Mouse (Mus musculus): ENCODE data around the gene Cd40. TPM values are rescaled to one million over a fixed set of nuclear protein-coding genes. Genes with fewer than 3 reads are reported as not detected.
A peak's percentile ranks its signal among the peaks of the same experiment; 100 is the strongest.

The Cd40 gene
- total RNA-seq, 2 experiments from 2014 or later: 0.82 to 1.4 TPM

DNA sequence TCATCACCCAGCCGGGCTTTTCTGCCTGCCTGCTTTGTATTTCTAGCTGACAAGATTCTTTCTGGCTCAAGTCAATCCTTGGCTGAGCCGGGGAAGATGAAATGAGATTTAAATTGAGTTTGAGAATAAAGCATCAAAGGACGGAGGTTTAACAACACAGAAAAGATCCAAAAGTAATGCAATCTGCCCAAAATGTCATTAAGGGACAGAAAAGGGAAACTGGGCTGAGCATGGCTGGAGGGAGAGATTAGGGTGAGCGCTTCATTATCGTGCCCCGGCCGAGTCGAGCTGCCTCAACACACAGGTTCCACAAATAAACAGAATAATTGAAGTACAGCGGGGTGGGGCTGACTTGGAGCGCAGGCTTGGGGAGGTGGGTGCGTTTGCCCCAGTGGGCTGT lies 3.9 kb upstream of the Cd40 start:
- intact Hi-C loops (cut with DNase I): no loop called here
- no peak for DNase-seq (ENCODE audit: low spot score in 2 of 2)

DNA sequence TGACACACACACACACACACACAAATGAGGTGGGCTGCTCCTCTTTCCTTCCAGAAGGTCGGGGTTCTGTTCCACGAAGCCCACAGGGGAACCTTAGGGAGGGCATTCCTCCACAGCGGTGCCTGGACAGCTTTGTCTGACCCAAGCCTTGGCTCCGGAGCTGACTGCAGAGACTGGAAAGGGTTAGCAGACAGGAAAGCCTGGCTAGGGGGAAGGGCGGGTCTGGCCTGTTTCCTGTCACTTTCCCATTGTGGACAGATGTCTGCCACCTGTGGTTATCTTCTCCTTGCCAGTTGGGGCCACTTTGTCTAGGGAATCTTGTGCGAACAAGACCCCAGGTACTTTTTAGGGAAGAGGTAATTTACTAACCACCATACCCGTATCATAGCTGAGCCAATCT lies 478 bp downstream of the Cd40 start:
- DNase-seq (ENCODE audit: low spot score in 2 of 2): no peak
- intact Hi-C loops (cut with DNase I): no loop called here

DNA sequence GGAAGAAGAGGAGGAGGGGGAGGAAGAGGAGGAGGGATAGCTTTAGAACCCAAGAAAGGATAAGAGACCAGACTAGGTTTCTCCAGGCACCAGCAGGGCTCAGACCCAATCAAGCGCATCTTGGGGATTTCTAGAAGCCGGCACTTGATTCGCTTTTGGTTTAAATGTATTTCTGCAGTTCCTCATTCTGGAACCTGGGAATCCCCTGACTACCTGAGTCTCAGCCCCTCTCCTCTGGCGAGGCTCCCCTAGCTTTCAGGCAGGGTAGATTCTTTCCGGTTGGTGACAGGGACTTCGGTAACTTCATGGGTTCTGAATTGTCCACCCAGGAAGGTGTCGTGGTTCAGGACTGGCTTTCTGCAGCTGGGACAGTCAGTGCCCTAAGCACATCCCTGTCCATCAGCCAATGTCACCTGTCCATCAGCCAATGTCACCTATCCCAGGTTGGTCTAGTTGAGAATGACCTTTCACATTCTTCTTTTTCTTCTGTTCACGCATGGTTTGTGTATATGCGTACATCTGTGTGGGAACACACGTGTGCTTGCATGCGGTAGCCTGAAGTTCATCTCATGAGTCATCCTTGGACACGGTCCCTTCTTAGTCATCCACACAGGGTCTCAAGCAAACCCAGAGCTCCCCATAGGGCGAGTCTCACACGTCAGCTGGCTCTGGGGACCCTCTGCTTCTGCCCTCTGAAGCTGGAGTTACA lies 1.1 kb downstream of the Cd40 start:
- intact Hi-C loops (cut with DNase I): no loop called here
- no peak for DNase-seq (ENCODE audit: low spot score in 2 of 2)

DNA sequence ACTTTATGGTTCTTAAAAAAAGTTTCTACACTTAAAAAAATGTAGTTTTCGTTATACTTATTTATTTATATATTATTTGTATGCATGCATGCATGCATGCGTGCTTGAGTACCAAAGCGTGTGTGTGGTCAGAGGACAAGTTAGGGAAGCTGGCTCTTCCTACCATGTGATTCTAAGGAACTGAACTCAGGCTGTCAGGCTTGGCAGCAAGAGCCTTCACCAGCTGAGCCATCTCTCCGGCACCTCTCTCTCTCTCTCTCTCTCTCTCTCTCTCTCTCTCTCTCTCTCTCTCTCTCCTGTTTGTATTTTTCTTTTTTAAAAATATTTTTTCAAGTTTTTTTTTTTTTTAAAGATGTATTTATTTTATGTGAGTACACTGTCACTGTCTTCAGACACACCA lies 4.5 kb downstream of the Cd40 start:
- intact Hi-C loops (cut with DNase I): no loop called here
- no peak for DNase-seq (ENCODE audit: low spot score in 2 of 2)

DNA sequence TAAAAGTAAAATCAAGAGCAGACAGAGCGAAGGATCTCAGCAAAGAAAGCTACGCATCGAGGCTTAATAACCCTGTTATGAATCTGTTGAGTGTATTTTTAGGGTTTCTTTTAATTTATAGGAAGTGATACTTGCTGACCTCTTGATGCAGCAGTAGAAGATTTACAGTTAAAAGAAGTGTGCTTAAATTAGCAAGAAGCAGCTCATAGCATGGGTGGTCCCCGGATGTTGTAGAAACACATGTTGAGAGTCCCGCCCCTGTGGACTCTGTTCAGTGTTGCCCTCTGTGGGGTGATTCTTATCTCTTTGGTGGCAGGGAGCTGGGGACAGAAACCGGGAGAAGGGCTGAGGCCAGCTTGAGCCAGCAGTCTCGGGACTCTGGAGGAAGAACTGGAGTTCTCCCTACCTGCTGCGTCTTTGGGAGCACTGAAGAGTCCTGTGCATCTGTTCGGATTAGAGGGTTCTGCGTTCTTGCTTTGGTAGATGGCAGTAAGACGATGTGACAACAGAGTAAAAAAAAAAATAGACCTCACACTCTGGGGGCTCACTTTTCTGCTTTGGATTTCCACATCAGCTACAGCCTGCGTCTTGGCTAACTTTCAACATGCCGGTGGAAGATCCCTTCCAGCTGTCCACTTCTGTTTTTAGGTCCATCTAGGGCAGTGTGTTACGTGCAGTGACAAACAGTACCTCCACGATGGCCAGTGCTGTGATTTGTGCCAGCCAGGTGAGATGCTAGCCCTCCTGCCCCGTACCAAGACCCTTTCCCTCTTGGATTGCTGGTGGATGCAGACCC lies 6.4 kb downstream of the Cd40 start:
- intact Hi-C loops (cut with DNase I): no loop called here

DNA sequence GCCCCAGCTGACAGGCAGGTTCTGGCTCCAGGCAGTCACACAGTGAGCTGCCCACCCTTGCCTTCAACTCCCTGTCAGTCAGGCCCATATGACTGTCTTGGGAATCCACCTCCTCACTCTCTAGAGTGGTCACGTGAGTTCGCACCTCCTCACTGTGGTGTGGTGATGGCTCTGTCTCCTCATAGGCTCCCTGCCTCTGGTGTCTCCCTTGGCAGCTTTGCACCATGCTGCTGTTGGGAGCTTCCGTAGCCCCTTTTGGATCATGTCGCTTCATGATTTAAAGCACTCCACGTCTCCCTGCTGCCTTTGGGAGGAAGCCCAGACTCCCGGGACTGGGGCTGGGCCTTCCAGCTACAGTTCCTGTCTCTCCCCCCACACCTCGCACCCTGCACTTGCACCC lies 9.1 kb downstream of the Cd40 start:
- peak; percentile 76 to 90 for DNase-seq (ENCODE audit: low spot score in 2 of 2)
- intact Hi-C loops (cut with DNase I): no loop called here

More for the DNA sequence above, 6.4 kb downstream of the Cd40 start:
- DNase-seq (ENCODE audit: low spot score in 2 of 2): peak in 1 of 2 experiments; percentile 39

DNA sequence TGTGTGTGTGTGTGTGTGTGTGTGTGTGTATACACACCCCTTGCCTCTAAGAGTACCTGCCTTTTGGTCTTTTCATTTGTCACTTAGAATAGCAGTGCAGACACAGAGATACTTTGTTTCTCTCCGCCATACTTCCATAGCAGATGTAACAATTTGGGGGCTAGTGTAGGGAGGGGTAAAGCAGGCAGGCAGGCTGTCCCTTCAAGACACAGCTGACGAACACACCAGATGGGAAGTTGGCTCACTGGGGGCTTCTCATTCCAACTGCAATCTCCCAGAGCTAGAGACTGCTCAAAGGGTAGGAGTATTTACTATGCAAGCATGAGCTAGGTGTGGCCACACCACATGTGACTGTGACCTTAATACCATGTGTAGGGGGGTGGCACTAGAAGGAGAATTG lies 13.4 kb downstream of the Cd40 start:
- peak; percentile 47 to 67 for DNase-seq (ENCODE audit: low spot score in 2 of 2)
- intact Hi-C loops (cut with DNase I): no loop called here

DNA sequence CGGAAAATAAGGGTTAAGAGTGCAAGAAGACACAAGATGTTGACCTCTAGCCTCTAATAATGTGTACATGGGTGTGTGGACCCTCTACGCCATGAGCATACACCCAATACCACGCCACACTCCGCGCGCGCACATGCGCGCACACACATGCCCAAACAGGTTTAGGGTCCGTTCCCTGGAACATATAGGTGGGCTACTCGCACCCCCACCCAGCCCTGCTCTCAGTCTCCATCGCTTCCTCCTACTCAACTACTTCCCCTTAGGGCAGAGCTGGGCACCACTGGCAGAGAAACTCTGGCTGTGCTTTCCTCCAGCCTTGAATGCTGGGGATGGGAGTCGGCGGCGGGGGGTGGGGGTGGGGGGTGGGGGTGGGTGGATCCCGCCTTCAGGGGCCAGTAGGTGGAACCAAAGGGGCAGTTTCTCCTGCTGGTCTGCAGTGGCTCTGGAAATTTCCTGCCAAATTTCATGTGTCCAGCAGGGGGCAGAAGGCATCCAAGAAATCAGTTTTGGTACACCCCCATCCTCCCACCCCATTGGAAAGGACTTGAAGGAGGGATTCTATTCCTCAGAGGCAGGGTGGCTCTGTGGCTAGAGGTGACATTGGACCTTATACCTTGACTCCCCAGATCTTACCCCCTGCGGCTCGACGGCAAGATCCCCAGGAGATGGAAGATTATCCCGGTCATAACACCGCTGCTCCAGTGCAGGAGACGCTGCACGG lies 14.8 kb downstream of the Cd40 start:
- intact Hi-C loops (cut with DNase I): loop anchor here (5.0 to 10.0 kb wide), 3 partner anchors 108 to 415 kb away; partner anchors contain the start of gene Slc12a5
- DNase-seq (ENCODE audit: low spot score in 2 of 2): peak; percentile 79 to 87

DNA sequence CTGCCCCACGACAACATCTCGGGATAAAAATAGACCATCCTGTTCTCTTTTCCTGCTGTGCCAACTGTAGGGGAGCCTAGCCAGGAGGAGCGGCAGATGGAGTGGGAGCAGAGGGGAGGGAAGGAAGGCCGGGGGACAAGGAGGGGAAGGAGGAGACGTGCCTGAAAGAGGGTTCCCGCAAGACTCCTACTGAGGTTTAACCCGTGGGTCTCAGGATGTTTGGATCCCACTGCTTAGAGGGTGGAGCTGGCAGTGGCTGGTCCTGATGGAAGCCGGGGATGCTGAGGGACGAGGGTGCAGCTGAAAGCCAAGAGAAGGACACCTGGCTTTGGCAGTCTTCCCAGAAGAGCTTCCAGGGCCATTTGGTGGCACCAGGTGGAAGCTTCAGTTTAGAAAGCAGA lies 18.0 kb downstream of the Cd40 start:
- DNase-seq (ENCODE audit: low spot score in 2 of 2): no peak
- intact Hi-C loops (cut with DNase I): loop anchor here (5.0 to 10.0 kb wide), 3 partner anchors 111 to 411 kb away; partner anchors contain the start of gene Slc12a5

DNA sequence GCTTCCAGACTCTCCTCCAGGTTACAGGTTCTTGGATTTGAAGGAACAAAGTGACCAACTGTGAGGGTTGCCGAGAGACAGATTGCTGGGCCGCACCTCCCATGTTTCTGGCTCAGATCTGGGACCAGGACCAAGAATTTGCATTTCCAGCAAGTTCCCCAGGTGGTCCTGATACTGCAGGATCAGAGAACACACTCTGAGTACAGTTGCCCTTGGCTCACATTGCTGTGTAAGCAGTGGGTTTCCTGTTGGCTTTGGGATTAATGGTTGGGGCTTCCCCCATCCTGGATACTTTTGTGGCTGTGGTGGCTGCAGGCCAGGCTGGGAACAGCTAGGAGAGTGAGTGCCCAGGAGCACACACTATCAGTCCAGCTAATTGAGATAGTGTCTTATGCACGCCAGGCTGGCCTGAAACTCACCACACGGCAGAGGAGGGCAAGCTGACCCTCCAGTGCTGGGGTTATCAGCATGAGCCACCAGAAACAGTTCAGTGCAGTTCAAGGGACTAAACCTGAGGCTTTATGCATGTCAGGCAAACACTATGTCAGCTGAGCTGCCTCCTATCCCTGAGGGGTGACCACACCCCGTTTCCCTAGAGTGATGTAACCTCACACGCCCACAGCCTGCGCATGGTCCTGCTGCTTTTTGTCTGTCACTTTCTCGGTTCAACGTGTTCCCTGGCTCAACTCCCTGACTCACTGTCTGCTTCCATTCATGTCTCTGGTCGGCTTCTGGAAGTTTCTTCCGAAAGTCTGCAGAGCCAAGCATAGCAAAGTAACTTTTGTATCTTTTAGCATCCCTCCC lies 18.9 kb downstream of the Cd40 start:
- peak; percentile 51 to 86 for DNase-seq (ENCODE audit: low spot score in 2 of 2)
- intact Hi-C loops (cut with DNase I): loop anchor here (2.0 to 10.0 kb wide), 5 partner anchors 112 to 411 kb away; partner anchors contain the start of genes Cdh22 and Slc12a5

DNA sequence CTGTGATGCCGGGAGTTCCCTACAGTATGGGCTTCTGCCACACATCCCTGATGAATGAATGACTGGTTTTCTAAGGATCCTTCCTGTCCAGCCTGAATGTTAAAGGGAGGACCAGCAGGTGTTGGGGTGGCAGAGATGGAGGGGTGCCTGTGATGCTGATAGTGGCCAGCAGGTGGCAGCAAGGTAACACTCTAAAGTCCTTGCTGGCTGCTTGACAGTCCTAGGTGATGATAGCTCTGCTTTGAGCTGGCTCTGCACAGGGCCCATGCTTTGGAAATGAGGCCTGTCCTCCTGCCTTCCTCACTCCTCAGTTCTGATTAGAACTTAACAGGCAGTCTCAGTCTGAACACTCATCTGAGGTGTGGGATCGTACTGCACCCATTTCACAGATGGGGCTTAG lies 19.5 kb downstream of the Cd40 start:
- intact Hi-C loops (cut with DNase I): loop anchor here (2.0 to 10.0 kb wide), 6 partner anchors 113 to 410 kb away; partner anchors contain the start of genes Cdh22 and Slc12a5
- peak; percentile 89 to 90 for DNase-seq (ENCODE audit: low spot score in 2 of 2)

DNA sequence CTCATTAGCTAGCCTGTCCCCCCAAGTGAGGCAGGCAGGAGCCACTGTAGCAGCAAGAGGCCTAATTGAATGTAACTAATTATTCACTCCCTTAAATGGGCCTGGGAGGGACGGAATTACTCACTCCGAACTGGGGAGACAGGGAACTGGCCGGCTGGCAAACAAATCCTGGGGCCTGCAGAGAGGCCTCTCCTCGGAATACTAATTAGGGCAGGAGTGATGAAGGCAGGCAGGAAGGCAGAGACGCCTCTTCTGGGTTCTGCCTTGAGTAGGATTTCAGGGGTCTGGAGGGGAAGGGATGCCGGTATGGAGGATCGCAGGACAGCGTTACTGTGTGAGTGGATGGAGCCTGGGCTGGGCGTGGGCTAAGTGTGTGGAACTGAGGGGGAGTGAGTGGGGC lies 21.6 kb downstream of the Cd40 start:
- DNase-seq (ENCODE audit: low spot score in 2 of 2): no peak
- intact Hi-C loops (cut with DNase I): loop anchor here (5.0 to 10.0 kb wide), 2 partner anchors 275 to 408 kb away; no protein-coding TSS in a partner anchor

DNA sequence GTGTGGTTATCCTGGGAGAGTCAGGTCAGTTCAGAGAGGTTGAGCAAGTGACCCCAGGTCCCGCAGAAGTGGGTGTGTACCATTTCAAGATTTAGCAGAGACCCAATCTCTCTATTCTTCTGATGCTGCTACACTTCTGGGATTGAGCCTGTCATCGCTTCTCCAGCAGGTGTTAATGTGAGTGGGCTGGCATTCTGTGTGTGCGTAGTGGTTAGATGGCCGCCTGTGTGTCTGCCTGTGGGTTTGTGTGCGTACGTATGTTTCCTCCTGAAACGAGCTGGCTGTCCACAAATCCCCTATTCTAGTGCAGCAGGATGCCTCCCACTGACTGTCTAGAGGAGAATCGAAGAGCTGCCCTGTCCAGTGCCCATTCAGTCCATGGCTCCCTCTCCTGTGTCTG lies 22.6 kb downstream of the Cd40 start:
- intact Hi-C loops (cut with DNase I): loop anchor here (5.0 to 10.0 kb wide), 2 partner anchors 274 to 407 kb away; no protein-coding TSS in a partner anchor
- DNase-seq (ENCODE audit: low spot score in 2 of 2): peak; percentile 39 to 64

DNA sequence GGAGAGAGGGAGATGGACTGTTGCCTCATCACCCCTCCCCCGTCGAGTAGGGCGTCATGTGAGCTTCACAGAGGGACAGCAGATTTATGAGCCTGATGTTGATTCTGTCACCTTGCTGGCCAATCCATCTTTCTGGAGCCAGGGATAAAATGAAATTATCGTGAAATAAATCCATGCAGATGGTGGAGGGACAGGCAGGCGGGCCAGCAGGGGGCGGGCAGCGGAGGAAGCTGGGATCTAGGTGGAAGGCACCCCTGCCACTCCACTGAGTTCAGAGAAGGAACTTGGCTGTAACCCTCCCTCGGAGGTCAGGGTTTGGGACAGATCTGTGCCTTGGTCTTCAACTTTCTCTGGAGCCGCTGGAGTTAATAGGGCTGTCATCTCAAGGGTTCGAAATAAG lies 23.2 kb downstream of the Cd40 start:
- intact Hi-C loops (cut with DNase I): loop anchor here (5.0 to 10.0 kb wide), 2 partner anchors 274 to 406 kb away; no protein-coding TSS in a partner anchor
- DNase-seq (ENCODE audit: low spot score in 2 of 2): no peak

DNA sequence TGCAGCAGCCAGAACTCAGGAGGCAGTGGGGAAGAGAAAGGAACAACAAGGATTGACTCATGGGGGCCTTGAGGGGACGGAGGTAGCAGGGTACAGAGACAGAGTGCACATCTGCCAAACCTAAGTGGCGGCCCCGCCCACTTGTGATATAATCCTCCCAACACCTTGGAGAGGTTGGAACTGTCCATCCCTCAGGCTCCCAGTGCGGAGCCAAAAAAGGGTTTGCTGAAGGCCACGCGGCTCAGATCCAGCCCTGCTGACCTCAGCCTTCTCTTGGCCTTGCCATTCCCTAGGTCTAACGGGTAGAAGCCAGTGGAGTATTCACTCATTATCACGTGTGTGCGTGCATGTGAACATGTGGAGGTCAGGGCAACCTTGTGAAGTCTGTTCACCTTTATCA lies 25.2 kb downstream of the Cd40 start:
- intact Hi-C loops (cut with DNase I): no loop called here
- no peak for DNase-seq (ENCODE audit: low spot score in 2 of 2)

DNA sequence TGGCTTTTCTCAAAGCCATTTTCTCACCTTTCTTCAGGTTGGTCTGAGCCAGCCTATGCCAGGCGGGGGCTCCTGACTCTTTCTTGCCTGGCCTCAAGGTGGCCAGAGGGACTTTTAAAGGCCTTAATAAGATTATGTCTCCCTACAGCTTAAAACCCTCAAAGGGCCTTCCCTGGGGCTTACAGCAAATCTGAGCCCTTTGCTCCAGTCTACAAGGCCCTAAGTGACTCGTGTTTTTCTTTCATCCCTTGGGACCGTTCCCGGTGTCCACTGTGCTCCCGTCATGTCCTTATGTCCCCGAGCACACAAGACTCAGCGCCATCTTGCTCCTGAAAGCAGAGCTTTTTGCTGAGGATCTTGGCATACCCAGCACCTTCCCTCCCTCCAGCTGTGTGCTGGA lies 25.8 kb downstream of the Cd40 start:
- intact Hi-C loops (cut with DNase I): no loop called here
- no peak for DNase-seq (ENCODE audit: low spot score in 2 of 2)

DNA sequence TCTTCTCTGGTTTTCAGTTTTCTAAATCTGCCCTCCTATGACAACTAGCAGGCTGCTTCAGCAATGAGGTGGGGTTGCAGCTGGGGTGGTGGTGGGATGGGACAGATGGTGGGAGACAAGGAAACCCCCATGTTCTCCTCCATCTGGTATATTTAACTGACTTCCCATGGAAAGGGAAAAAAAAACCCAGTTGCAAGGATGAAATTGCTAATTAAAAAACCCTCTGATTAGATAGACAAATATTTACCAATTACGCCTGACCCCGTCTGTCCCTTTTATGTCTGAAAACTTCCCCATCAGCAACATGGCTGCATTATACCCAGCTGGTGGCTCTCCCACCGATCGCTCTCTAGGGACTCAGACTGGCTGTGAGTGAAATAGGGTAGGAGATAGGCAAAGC lies 31.2 kb downstream of the Cd40 start:
- no peak for DNase-seq (ENCODE audit: low spot score in 2 of 2)
- intact Hi-C loops (cut with DNase I): no loop called here

DNA sequence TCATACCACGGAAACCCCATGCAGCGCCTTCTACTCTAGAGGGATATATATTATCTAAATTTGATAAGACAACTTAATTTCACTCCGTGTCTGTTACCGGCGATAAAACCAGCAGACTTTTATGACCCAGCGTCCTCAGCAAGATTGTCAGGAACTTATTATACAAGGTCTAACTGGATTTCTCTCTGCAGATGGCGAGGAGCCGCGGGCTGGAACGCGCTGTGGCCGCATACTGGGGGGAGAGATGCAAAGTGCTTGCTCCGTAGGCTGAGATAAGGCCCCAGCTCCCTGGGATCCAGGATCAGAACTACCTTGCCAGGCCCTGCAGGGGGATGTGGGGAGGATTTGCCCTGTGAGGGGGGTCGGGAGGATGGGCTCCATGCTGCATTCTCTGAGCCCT lies 34.0 kb downstream of the Cd40 start:
- no peak for DNase-seq (ENCODE audit: low spot score in 2 of 2)
- intact Hi-C loops (cut with DNase I): no loop called here

DNA sequence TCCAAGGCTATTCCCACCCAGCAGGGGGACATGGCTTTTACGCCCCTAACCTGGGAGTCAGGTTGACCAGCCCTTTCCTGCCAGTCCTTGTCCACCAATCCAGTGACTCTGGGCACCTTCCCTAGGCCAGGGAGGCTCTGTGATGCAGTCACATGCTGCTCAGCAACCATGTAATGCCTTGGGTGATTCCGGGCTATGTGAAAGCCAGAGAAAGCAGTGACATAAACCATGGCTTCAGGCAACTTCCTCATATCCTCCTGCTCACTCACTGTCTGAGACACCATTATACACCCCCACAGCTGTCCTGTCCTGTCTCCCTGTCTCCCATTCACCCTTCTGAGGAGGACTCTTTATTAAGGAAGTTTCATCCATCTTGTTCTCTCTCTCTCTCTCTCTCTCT lies 35.2 kb downstream of the Cd40 start, which contains the start of gene 1700025C18Rik:
1700025C18Rik (minus strand) TSS at position 101 of the 400 bp plus-strand sequence.
- no peak for DNase-seq (ENCODE audit: low spot score in 2 of 2)
- intact Hi-C loops (cut with DNase I): no loop called here
